Mouse (Mus musculus): Measurements from ENCODE around the gene Sae1. TPM values are rescaled to one million over a fixed set of nuclear protein-coding genes. Genes with fewer than 3 reads are reported as not detected.

The Sae1 gene
- total RNA-seq, 1 experiment from 2014 or later, result 150 TPM

DNA sequence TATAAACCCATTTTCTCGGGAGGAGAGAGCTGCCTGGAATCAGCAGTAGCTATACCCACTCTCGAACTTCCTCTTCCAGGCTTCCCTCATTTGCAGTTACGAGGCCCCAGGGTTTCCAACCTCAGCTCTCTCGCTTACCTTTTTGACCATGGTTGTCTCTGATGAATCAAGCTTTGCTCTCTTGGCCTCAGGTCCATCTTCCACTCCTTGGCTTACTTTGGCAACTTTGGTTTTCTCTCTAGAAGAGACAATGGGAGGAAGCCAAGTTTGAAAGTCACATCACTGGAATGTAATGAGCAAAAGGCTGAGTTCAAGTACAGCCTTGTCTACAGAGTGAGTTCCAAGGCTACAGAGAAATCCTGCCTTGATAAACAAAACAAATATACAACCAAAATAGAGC, 20.9 kb downstream of the Sae1 start:
- no peak for ATAC-seq (replicated peaks; ENCODE audit: insufficient number of reproducible peaks, low FRiP score, low TSS enrichment, poor library complexity, severe bottlenecking)

DNA sequence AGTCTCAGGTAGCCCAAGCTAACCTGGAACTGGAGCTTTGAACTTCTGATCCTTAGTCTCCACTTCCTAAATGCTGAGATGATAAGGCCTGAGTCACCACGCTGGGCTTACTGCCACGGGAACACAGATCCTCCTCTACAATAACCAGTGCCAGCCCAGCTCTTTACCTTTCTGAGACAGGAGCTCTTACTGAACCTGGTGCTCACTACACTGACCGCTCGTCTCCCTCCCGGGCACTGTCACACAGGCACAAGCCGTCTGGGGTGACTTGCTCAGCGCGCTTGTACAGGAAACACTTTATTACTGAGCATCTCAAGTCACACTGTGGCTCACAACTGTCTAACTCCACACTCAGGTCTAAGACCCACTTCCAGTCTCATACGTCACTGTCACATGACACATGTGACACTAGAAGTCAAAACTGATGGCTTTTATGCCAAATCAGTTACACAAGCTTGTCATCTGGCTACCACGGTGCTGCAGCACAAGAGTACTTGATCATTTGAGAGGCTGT, 21.4 kb downstream of the Sae1 start:
- peak; percentile 57 for ATAC-seq (replicated peaks; ENCODE audit: insufficient number of reproducible peaks, low FRiP score, low TSS enrichment, poor library complexity, severe bottlenecking)

- no peak for ATAC-seq (replicated peaks; ENCODE audit: insufficient number of reproducible peaks, low FRiP score, low TSS enrichment, poor library complexity, severe bottlenecking)
Observed at GRCm38 (mm10) chr7:16364901-16365500, 22.6 kb downstream of the Sae1 start.

GRCm38 (mm10) chr7:16364319-16364718, 23.3 kb downstream of the Sae1 start:
- ATAC-seq (replicated peaks; ENCODE audit: insufficient number of reproducible peaks, low FRiP score, low TSS enrichment, poor library complexity, severe bottlenecking), result no peak

DNA sequence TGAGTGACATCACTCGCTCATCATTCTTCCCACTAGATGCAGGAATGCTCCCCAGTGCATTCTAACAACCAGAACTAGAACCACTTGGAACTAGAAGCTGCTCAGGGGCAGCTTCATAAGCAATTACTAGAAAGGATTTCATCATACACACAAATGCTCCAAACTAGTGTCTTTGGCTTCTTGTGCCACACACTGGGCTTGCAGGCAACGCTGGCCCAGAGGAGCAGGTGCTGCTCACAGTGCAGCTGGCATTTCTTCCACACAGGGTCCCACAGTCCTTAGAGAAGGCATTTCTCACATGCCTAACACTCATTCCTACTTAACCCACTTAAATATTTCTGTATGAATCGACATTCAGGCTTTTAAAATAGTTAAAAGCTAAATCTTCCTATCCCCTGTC, 30.0 kb downstream of the Sae1 start:
- no peak for ATAC-seq (replicated peaks; ENCODE audit: insufficient number of reproducible peaks, low FRiP score, low TSS enrichment, poor library complexity, severe bottlenecking)

DNA sequence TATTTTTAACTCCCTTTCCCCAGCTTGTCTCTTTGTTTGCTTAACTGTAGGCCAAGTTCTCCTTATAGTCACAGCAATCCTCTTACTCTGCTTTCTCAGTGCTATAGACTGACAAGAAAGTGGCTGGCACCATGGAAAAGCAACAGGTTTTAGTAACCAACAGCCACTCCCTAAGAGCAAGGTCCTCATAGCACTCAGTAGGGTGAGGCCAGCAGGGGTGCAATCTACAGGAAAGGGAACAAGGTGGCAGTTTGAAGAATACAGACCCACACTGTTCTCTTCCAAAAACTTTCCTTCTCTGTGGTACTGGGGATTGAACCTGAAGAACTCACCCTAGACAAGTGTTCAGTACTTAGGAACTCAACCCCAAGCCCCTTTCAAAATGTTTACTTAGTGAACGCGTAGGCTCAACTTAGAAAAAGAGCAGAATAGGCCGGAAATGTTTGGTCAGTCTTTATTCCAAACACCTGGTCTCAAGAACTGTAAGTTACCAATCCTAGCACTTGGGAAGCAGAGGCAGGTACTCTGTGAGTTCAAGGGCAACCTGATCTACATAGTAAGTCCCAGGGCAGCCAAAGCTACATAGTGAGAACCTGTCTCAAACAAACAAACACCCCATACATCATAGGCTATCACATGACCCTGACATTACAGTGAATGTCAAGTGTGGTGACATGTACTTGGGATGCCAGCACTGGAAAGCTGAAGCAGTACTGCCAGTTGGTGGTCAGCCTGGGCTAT, 31.6 kb downstream of the Sae1 start:
- ATAC-seq (replicated peaks; ENCODE audit: insufficient number of reproducible peaks, low FRiP score, low TSS enrichment, poor library complexity, severe bottlenecking), result no peak

DNA sequence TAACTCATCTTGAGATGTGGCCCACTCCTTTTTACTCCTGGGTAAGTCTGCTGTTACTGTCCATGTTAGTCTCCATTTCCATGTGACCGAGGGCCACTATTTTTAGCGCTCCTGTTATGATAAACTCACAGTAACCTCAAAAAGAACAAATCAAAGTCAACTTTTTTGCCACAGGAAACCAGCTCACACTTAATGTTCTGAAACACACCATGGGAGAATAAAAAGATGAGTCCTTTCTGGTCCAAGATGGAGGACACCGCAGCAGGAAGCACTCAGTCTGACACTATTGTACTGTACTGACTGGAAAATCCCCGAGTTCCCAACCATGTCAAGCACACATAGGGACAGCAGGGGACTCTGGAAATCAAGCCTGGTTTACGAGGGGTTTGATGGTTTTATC, 37.6 kb downstream of the Sae1 start:
- no peak for ATAC-seq (replicated peaks; ENCODE audit: insufficient number of reproducible peaks, low FRiP score, low TSS enrichment, poor library complexity, severe bottlenecking)

DNA sequence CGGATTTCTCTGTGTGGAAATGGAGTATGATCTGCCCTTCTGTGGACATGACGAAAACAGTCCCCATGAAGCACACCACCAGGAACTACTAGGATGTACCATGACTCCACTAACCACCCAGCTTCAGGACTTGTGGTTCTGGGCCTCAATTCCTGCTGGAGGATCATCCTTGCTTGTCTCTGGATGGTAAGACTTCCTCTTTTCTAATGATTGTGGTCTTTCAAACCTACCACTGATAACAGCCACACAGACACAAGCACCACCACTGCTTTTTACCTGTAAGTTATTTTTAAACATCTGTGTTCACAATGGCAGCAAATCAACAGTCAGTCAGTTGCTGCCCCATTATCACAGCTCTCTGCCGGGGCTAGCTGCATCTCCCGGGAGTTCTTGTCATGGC, 42.3 kb downstream of the Sae1 start:
- no peak for ATAC-seq (replicated peaks; ENCODE audit: insufficient number of reproducible peaks, low FRiP score, low TSS enrichment, poor library complexity, severe bottlenecking)

DNA sequence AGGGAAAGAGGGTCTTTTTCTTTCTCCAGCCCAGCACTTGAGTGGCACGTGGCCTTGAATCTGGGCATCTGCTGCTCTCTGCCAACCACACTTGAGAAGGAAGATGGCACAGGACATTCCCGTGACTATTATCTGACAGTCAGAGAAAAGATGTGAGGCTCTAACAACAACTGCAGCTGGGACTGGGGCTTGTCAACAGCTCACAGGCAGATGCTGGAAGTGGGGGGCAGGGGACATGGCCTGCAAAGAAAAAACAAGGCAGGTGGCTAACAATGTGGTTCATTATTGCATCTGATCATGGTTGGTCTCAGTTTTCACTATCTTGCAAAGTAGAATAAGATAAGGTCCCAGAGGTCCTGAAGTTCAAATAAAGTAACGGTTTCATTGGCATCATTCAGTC, 43.0 kb downstream of the Sae1 start:
- no peak for ATAC-seq (replicated peaks; ENCODE audit: insufficient number of reproducible peaks, low FRiP score, low TSS enrichment, poor library complexity, severe bottlenecking)

DNA sequence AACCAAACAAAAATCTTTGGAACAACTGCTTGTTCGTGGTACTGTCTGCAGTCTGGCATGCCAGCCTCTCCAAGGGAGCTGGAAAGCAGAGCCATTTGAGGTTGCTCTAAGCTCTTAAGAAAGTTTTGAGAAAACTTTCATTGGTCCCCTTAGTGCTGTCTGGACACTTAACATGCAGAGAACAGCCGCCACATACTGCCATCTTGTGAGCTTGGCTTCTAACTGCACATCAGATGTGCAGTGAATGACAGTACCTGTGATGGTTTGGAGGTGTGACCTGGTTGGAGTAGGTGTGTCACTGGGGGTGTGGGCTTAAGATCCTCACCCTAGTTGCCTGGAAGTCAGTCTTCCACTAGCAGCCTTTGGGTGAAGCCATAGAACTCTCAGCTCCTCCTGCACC, 49.9 kb downstream of the Sae1 start:
- no peak for ATAC-seq (replicated peaks; ENCODE audit: insufficient number of reproducible peaks, low FRiP score, low TSS enrichment, poor library complexity, severe bottlenecking)

GRCm38 (mm10) chr7:16329146-16329545, 58.5 kb downstream of the Sae1 start:
- ATAC-seq (replicated peaks; ENCODE audit: insufficient number of reproducible peaks, low FRiP score, low TSS enrichment, poor library complexity, severe bottlenecking), result no peak

DNA sequence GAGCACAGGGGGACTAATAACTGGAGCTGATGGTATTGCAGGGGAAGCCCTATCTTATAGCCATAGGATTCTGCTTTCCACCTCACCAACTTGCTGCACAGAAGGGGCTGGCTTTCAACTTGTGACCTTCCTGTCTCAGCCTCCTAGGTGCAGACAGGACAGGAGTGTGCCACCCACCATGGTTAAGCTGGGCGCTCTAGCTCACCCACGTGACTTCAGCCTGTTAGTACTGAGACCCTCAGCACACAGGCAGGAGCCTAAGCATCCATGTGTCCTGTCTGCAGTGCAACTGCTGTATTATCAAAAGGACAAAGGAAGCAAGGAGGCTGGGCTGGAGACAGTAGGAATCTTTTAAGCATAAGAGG, 61.0 kb downstream of the Sae1 start:
- ATAC-seq (replicated peaks; ENCODE audit: insufficient number of reproducible peaks, low FRiP score, low TSS enrichment, poor library complexity, severe bottlenecking), result no peak

GRCm38 (mm10) chr7:16325920-16326606, 61.5 kb downstream of the Sae1 start:
- peak; percentile 88 for ATAC-seq (replicated peaks; ENCODE audit: insufficient number of reproducible peaks, low FRiP score, low TSS enrichment, poor library complexity, severe bottlenecking)

DNA sequence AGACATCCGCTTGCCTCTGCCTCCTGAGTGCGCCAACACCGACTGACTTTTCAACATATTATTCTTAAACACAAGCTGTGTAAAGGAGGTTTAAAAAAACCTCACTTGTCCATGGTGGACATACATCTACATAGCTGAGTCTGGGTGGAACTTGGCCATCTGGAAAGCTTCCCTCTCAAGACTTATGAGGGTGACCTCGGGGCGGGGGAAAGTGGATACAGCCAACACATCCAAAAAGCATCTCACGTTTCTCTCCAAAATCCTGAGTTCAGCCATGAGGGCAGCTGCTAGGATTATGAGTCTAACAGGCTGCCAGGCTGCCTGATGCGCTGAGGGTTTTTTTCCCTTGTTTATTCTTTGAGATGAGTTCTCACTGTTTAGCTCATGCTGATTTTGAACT, 62.9 kb downstream of the Sae1 start:
- ATAC-seq (replicated peaks; ENCODE audit: insufficient number of reproducible peaks, low FRiP score, low TSS enrichment, poor library complexity, severe bottlenecking), result no peak

DNA sequence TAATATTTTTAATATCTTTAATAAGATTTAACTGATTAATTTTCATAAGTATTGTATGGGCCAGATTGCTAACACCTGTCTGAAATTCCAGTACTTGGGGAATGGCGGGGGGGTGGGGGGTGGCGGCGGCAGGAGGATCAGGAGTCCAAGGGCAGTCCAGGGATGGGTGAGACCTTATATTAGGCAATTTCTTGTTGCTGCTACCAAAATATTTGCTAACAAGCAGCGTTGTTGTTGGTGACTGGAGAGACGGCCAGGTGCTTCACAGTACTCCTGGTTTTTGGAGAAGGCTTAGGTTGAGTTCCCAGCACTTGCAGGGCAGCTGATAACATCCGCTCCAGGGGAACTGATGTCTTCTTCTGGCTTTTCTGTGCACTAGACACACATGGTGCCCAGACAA, 67.1 kb downstream of the Sae1 start:
- no peak for ATAC-seq (replicated peaks; ENCODE audit: insufficient number of reproducible peaks, low FRiP score, low TSS enrichment, poor library complexity, severe bottlenecking)

- ATAC-seq (replicated peaks; ENCODE audit: insufficient number of reproducible peaks, low FRiP score, low TSS enrichment, poor library complexity, severe bottlenecking), result no peak
Observed at GRCm38 (mm10) chr7:16319216-16319615, 68.4 kb downstream of the Sae1 start.

DNA sequence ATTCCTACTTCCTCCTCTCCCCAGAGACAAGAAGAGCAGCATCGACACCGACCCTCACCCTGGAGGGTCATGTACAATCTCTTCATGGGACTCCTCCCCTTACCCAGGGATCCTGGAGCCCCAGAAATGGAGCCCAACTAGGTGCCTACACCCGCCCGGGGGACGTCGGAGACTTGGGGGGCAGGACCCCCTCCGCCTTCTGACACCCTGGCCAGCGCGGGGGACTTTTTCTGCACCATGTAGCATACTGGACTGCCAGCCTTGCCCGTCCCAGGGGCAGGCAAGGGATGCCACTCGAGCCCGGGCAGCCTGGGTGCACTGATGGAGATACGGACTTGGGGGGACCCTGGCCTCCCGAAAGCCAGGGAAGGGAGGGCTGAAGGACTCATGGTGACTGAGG, 70.5 kb downstream of the Sae1 start:
- ATAC-seq (replicated peaks; ENCODE audit: insufficient number of reproducible peaks, low FRiP score, low TSS enrichment, poor library complexity, severe bottlenecking), result no peak

- ATAC-seq (replicated peaks; ENCODE audit: insufficient number of reproducible peaks, low FRiP score, low TSS enrichment, poor library complexity, severe bottlenecking), result no peak
Observed at GRCm38 (mm10) chr7:16315222-16315759, 72.3 kb downstream of the Sae1 start.

GRCm38 (mm10) chr7:16314221-16314775, 73.3 kb downstream of the Sae1 start:
- no peak for ATAC-seq (replicated peaks; ENCODE audit: insufficient number of reproducible peaks, low FRiP score, low TSS enrichment, poor library complexity, severe bottlenecking)

Data from monocyte, adult 5-6 weeks (primary cell).